Mouse (Mus musculus) liver, embryonic 14.5 days (tissue): ENCODE results near the gene Dmap1. TPM values are rescaled to one million over a fixed set of nuclear protein-coding genes. Genes with fewer than 3 reads are reported as not detected.

Source experiments
- ATAC-seq: fragments of 200-750 bp; cut with Nextera tagmentation; 2 replicates; pipeline ENCODE4 v1.8.0; 2017; ENCODE audit warnings: moderate number of reproducible peaks, mild to moderate bottlenecking, moderate library complexity; ENCODE audit not compliant: insufficient read depth
- DNase-seq, 3 experiments: peaks; one replicate each; pipeline ENCODE4 v3.0.0-alpha.2; 2012 to 2013; ENCODE audit warnings: low read depth in 3 of 3, low spot score in 3 of 3
- H3K27ac ChIP-seq: fragments of 300-500 bp; sonication (generic); 2 replicates; pipeline ENCODE4 v1.5.1; 2014; ENCODE audit warnings: moderate library complexity, mild to moderate bottlenecking, control low read depth, inconsistent platforms
- H3K27me3 ChIP-seq: fragments of 300-500 bp; sonication (generic); 2 replicates; pipeline ENCODE4 v1.6.1; 2014; ENCODE audit warnings: mild to moderate bottlenecking, low read length, moderate library complexity; ENCODE audit not compliant: control insufficient read depth, insufficient read depth
- H3K36me3 ChIP-seq: fragments of 300-500 bp; sonication (generic); replicated peaks from 2 replicates; pipeline ENCODE4 v1.6.1; 2014; ENCODE audit warnings: low read depth; ENCODE audit not compliant: control insufficient read depth, insufficient read depth
- H3K4me1 ChIP-seq, 2 experiments: fragments of 200-500 bp in 1 of 2; fragments of 300-500 bp in 1 of 2; sonication (generic) in 1 of 2; replicated peaks; 2 replicates each; pipeline ENCODE4 v1.6.1; 2012 to 2014; ENCODE audit warnings: antibody characterized with exemption in 1 of 2, inconsistent platforms in 1 of 2, low read length in 1 of 2; ENCODE audit not compliant: control insufficient read depth in 2 of 2, insufficient read depth in 2 of 2
- H3K4me2 ChIP-seq: fragments of 300-500 bp; sonication (generic); 2 replicates; pipeline ENCODE4 v1.6.1; 2014; ENCODE audit warnings: low read depth, mild to moderate bottlenecking, control low read depth, moderate library complexity
- H3K4me3 ChIP-seq, 2 experiments: fragments of 200-500 bp in 1 of 2; fragments of 300-500 bp in 1 of 2; sonication (generic) in 1 of 2; 2 replicates each; pipeline ENCODE4 v1.5.1; 2012 to 2014; ENCODE audit warnings: low read depth in 2 of 2, low read length in 2 of 2, mild to moderate bottlenecking in 2 of 2, control low read depth in 1 of 2, inconsistent platforms in 1 of 2, moderate library complexity in 1 of 2; ENCODE audit not compliant: insufficient read depth in 1 of 2
- H3K9ac ChIP-seq: fragments of 300-500 bp; sonication (generic); replicated peaks from 2 replicates; pipeline ENCODE4 v1.6.1; 2014; ENCODE audit warnings: mild to moderate bottlenecking, control low read depth, moderate library complexity
- H3K9me3 ChIP-seq: fragments of 300-500 bp; sonication (generic); 2 replicates; pipeline ENCODE4 v1.6.1; 2016; ENCODE audit warnings: low read length, mixed read lengths; ENCODE audit not compliant: control insufficient read depth
- CTCF ChIP-seq: IDR thresholded peaks from 2 replicates; pipeline ENCODE4 v1.5.1; 2016; ENCODE audit warnings: antibody characterized with exemption, low read depth, control low read depth
- EP300 ChIP-seq: IDR thresholded peaks from 2 replicates; pipeline ENCODE4 v1.6.1; 2016; ENCODE audit warnings: antibody characterized with exemption, low read depth
- WGBS: fragments of 180-500 bp; shearing (Covaris S2); extraction: QIAGEN DNeasy Blood & Tissue Kit; methylation state at CpG from one replicate; pipeline ENCODE4 v1.1.7; 2014; ENCODE audit not compliant: insufficient replicate concordance; 5-methylcytosine and 5-hydroxymethylcytosine counted together
- polyA plus RNA-seq, 2 experiments: library from polyadenylated mRNA; depleted of rRNA in 1 of 2; stranded (reverse) in 1 of 2; unstranded in 1 of 2; fragments of >200 nt; fragmentation: Nextera tagmentation in 1 of 2; extraction: Ambion mirVana in 1 of 2; gene quantifications; 2 replicates each; pipeline versions ENCODE4 v1.2.1 to v1.2.3; 2012 to 2014

The Dmap1 gene
- polyA plus RNA-seq, 2 experiments = 14.1 to 19.2 TPM

DNA sequence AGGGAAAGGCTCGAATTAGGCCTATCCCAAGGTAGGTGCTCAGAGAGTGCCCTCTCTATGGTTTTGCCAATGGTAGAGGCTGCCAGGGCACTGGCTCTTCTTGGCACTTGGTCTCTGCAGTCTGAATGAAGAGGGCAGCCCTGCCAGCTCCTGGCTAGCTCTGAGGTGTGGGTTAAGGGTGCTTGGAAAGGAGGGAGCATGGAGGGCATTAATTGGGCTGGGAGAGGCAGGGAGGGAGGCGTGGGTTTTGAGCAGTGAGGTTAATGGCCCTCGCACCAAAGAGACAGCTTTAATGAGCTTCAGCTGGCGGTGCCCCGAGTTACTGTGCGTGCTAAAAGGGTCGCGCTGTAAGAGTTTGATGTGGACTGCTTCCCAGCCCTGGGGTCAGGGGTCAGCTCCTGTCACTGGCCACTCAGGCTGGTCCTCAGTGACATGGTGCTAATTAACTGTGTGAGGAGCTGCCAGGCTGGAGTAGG is 30.4 kb downstream of the Dmap1 start:
- no peak for ATAC-seq
- DNase-seq = no peak
- TF ChIP-seq CTCF (no peak), EP300 (no peak)
- Histone ChIP-seq H3K27me3 (no peaks in the 10 kb centered on the region), H3K4me2 (no peak overlapping the region), H3K36me3 (no peaks in the 10 kb centered on the region), H3K9ac (no peak overlapping the region), H3K27ac (no peak overlapping the region), H3K4me3 (no peak overlapping the region), H3K9me3 (no peaks in the 10 kb centered on the region), H3K4me1 (peaks cover 0 to 6% of the 10 kb centered on the region in 2 experiments; a peak in 1 of 4 replicates)
- WGBS = 78% methylated on average over 8 of the region's 8 CpGs

DNA sequence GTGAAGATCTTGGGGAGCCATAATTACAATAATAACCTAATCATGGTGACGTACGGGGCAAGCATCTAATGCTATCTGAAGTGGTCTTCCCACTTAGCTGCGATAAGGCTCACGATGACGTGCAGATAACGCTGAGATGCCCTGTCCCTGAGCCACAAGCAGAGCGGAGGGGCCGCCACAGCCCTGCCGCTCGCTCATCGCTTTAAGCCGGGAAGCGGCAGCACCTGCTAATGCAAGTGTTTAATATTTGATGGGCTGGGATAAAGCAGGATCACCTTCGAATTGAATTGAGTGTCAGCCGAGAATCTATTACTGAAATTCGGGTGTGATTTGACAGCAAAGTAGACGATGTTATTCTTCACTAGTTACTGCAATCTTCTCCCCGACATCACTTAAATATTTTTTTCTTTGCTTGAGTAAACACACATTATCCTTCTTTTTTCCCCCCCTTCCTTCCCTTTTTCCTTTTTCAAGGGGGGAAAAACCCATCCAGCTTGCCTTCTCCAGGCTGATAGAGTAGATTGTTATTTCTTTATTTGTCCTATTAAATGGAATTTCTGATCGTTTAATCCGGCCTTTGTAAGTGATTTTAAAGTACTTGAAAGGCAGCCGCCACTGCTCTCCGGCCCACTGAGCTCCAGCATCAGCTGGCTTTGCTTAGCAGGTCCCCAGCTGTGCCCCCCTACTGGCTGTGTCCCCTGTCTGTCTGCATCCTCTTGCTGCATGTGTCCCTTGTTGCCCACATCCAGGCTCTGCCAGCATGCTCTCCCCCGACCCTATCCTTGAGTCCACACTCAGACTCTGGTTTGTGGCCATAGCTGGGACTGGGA is 34.9 kb downstream of the Dmap1 start:
- Histone ChIP-seq H3K4me3 (no peak overlapping the region), H3K4me1 (0 out of 4 replicates have a peak, but pooled peaks cover 0 to 2% of the 10 kb centered on the region in 2 experiments), H3K9ac (no peak overlapping the region), H3K27me3 (no peaks in the 10 kb centered on the region), H3K4me2 (no peak overlapping the region), H3K36me3 (no peaks in the 10 kb centered on the region), H3K9me3 (no peaks in the 10 kb centered on the region), H3K27ac (no peak overlapping the region)
- no peak for DNase-seq
- TF ChIP-seq EP300 (no peak), CTCF (no peak)
- ATAC-seq = no peak
- 70% methylated on average over 23 of the region's 23 CpGs for WGBS

DNA sequence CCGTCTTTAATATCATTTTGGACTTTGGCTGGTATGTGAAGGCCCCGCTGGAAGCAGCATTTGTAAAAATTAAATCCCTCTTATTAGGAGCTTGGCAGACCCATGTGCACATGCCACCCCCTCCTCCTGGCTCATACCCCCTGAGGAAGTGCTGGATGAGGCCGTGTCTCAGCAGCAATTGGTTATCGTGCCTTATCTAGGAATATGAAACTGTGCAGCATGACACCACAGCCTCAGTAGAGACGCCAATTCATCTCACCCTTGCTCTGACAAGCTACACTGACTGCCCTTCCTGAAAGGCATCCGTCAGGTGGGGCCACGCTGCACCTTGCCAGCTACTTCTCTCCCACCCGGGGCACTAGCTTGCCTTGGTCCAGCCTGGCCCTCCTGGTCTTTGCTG is 35.6 kb downstream of the Dmap1 start:
- ATAC-seq (no peak), DNase-seq (no peak)
- Histone ChIP-seq H3K9me3 (no peaks in the 10 kb centered on the region), H3K9ac (no peak overlapping the region), H3K27me3 (no peaks in the 10 kb centered on the region), H3K36me3 (no peaks in the 10 kb centered on the region), H3K4me1 (no peaks in the 10 kb centered on the region), H3K4me2 (no peak overlapping the region), H3K4me3 (no peak overlapping the region), H3K27ac (no peak overlapping the region)
- no peak for TF ChIP-seq CTCF
- 53% methylated on average over 8 of the region's 8 CpGs for WGBS

DNA sequence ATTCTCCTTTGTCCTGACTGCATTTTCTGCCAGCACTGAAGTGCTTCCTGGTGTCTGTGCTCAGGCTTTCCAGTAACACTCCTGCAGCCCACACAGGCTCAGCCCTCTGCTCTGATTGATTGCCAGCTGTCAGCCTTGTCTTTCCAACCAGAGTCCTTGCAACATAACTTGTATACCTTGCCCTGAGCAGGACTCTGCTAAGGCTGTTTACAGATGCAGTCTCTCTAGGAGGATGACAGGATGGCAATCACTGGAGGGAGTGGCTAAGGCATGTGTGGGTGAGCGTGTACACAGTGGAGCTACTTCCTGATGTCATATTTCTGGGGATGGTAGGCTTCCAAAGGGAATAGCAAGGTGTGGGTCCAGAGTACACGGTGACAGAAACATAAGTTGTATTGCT is 36.2 kb downstream of the Dmap1 start:
- TF ChIP-seq EP300 = no peak
- TF ChIP-seq CTCF = no peak
- H3K4me3 ChIP-seq = no peak overlapping the region
- H3K4me1 ChIP-seq = no peaks in the 10 kb centered on the region
- no peak for ATAC-seq
- no peak overlapping the region for H3K27ac ChIP-seq
- H3K4me2 ChIP-seq = no peak overlapping the region
- H3K36me3 ChIP-seq = no peaks in the 10 kb centered on the region
- H3K27me3 ChIP-seq = no peaks in the 10 kb centered on the region
- H3K9ac ChIP-seq = no peak overlapping the region
- no peak for DNase-seq
- no peaks in the 10 kb centered on the region for H3K9me3 ChIP-seq
- 73% methylated on average over 2 of the region's 2 CpGs for WGBS

DNA sequence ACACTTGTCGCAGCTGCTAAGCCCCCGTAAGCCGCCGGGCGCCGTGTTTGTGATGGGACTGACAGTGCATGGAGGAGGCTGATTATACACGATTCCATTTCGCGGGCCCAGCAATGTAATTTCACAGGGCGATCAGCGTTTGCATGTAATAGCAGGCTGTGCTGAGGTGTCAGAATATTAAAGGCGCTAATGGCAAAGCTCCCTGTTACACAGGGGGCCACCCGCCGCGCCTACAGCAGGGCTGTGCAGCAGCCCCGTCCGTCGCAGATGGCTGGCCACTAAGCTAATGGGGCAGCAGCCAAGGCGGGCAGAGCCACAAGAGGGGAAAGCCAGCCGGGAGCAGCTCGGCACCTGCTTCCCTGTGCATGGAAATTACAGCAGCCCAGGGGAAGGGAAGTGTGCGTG is 37.0 kb downstream of the Dmap1 start:
- Histone ChIP-seq H3K27me3 (no peaks in the 10 kb centered on the region), H3K36me3 (no peaks in the 10 kb centered on the region), H3K4me2 (no peak overlapping the region), H3K4me3 (no peak overlapping the region), H3K27ac (no peak overlapping the region), H3K4me1 (no peaks in the 10 kb centered on the region), H3K9ac (no peak overlapping the region), H3K9me3 (no peaks in the 10 kb centered on the region)
- WGBS = 80% methylated on average over 22 of the region's 22 CpGs
- DNase-seq = no peak
- TF ChIP-seq EP300 = no peak
- no peak for TF ChIP-seq CTCF
- no peak for ATAC-seq
